Mouse (Mus musculus) right cerebral cortex, postnatal 14 days (tissue): ENCODE results near the gene Chrdl1.

Experiments used
- DNase-seq: peaks from one replicate; pipeline ENCODE4 v3.0.0; 2022

The Chrdl1 gene

GRCm38 (mm10) chrX:143393791-143394369 lies at the start of gene Chrdl1:
Chrdl1 (minus strand) TSS chrX:143394262.
- peak; percentile 8 for DNase-seq

GRCm38 (mm10) chrX:143442638-143443037 lies 48.6 kb upstream of the Chrdl1 start:
- DNase-seq, result no peak

- no peak for DNase-seq
These were observed 10.5 kb upstream of the Chrdl1 start for GRCm38 (mm10) chrX:143404601-143405000.

GRCm38 (mm10) chrX:143366256-143366959 lies 27.7 kb downstream of the Chrdl1 start:
- no peak for DNase-seq

GRCm38 (mm10) chrX:143347227-143347626 lies 46.8 kb downstream of the Chrdl1 start:
- DNase-seq, result no peak

- no peak for DNase-seq
These were observed 47.3 kb downstream of the Chrdl1 start for GRCm38 (mm10) chrX:143346739-143347138.

- no peak for DNase-seq
These were observed 49.3 kb downstream of the Chrdl1 start for GRCm38 (mm10) chrX:143344509-143345495.

- DNase-seq, result no peak
These were observed 55.9 kb downstream of the Chrdl1 start for GRCm38 (mm10) chrX:143338156-143338555.

- DNase-seq, result no peak
These were observed 56.5 kb downstream of the Chrdl1 start for GRCm38 (mm10) chrX:143337561-143337960.

- DNase-seq, result no peak
These were observed 57.4 kb downstream of the Chrdl1 start for GRCm38 (mm10) chrX:143336661-143337060.

- no peak for DNase-seq
These were observed 58.2 kb downstream of the Chrdl1 start for GRCm38 (mm10) chrX:143335846-143336245.

- no peak for DNase-seq
These were observed 80.9 kb downstream of the Chrdl1 start for GRCm38 (mm10) chrX:143313166-143313565.

GRCm38 (mm10) chrX:143294726-143295125 lies 99.3 kb downstream of the Chrdl1 start:
- no peak for DNase-seq

- DNase-seq, result peak; percentile 9
These were observed 118.9 kb downstream of the Chrdl1 start for GRCm38 (mm10) chrX:143275202-143275601.

GRCm38 (mm10) chrX:143250709-143251108 lies 143.4 kb downstream of the Chrdl1 start:
- DNase-seq, result no peak
